Mouse (Mus musculus) stomach, embryonic 15.5 days (tissue): ENCODE measurements at regions not wholly inside any gene's neighbourhood (a gene's known extent, or its start where the extent isn't known, plus 50 kb on each side); places are given as distances from the start of the nearest gene placed in this dataset.

Source experiments
- ATAC-seq: fragments of 200-750 bp; cut with Nextera tagmentation; 2 replicates; pipeline ENCODE4 v1.8.0; 2017; ENCODE audit warnings: low read depth, moderate number of reproducible peaks, moderate TSS enrichment; ENCODE audit not compliant: insufficient read depth, low FRiP score
- H3K27ac ChIP-seq: fragments of 300-500 bp; sonication (generic); 2 replicates; pipeline ENCODE4 v1.5.1; 2015; ENCODE audit warnings: mild to moderate bottlenecking, inconsistent platforms
- H3K27me3 ChIP-seq: fragments of 300-500 bp; sonication (generic); replicated peaks from 2 replicates; pipeline ENCODE4 v1.6.1; 2015; ENCODE audit warnings: inconsistent platforms
- H3K36me3 ChIP-seq: fragments of 300-500 bp; sonication (generic); 2 replicates; pipeline ENCODE4 v1.6.1; 2015; ENCODE audit warnings: inconsistent platforms
- H3K4me1 ChIP-seq: fragments of 300-500 bp; sonication (generic); 2 replicates; pipeline ENCODE4 v1.6.1; 2015; ENCODE audit warnings: inconsistent platforms
- H3K4me2 ChIP-seq: fragments of 300-500 bp; sonication (generic); 2 replicates; pipeline ENCODE4 v1.6.1; 2015; ENCODE audit warnings: mild to moderate bottlenecking, inconsistent platforms
- H3K4me3 ChIP-seq: fragments of 300-500 bp; sonication (generic); replicated peaks from 2 replicates; pipeline ENCODE4 v1.5.1; 2015; ENCODE audit warnings: inconsistent platforms
- H3K9ac ChIP-seq: fragments of 300-500 bp; sonication (generic); 2 replicates; pipeline ENCODE4 v1.6.1; 2015; ENCODE audit warnings: inconsistent platforms
- H3K9me3 ChIP-seq: fragments of 300-500 bp; sonication (generic); 2 replicates; pipeline ENCODE4 v1.6.1; 2016; ENCODE audit warnings: inconsistent platforms
- WGBS: fragments of 180-500 bp; shearing (Covaris S2); methylation state at CpG from one replicate; pipeline ENCODE4 v1.1.7; 2015; 5-methylcytosine and 5-hydroxymethylcytosine counted together

GRCm38 (mm10) chr16:73105496-73105895, 797.4 kb downstream of the Robo1 start:
- H3K36me3 ChIP-seq = no peaks in the 10 kb centered on the region
- H3K9ac ChIP-seq = no peak overlapping the region
- no peak overlapping the region for H3K4me3 ChIP-seq
- no peak overlapping the region for H3K27ac ChIP-seq
- H3K4me2 ChIP-seq = no peak overlapping the region
- 78% methylated on average over 10 of the region's 10 CpGs for WGBS
- no peaks in the 10 kb centered on the region for H3K27me3 ChIP-seq
- H3K9me3 ChIP-seq = no peaks in the 10 kb centered on the region
- no peaks in the 10 kb centered on the region for H3K4me1 ChIP-seq
- ATAC-seq = no peak

GRCm38 (mm10) chr16:73100273-73100672, 792.2 kb downstream of the Robo1 start:
- Histone ChIP-seq H3K27ac (no peak overlapping the region), H3K9me3 (no peaks in the 10 kb centered on the region), H3K27me3 (no peaks in the 10 kb centered on the region), H3K36me3 (no peaks in the 10 kb centered on the region), H3K4me2 (no peak overlapping the region), H3K4me3 (no peak overlapping the region), H3K4me1 (no peaks in the 10 kb centered on the region), H3K9ac (no peak overlapping the region)
- ATAC-seq = no peak
- 56% methylated on average over 8 of the region's 8 CpGs for WGBS

- H3K9ac ChIP-seq = no peak overlapping the region
- H3K36me3 ChIP-seq = no peaks in the 10 kb centered on the region
- 25% methylated on average over 4 of the region's 4 CpGs for WGBS
- H3K27ac ChIP-seq = no peak overlapping the region
- no peaks in the 10 kb centered on the region for H3K9me3 ChIP-seq
- ATAC-seq = no peak
- no peaks in the 10 kb centered on the region for H3K4me1 ChIP-seq
- no peaks in the 10 kb centered on the region for H3K27me3 ChIP-seq
- no peak overlapping the region for H3K4me3 ChIP-seq
- no peak overlapping the region for H3K4me2 ChIP-seq
Measured at GRCm38 (mm10) chr16:73098760-73099159, 790.7 kb downstream of the Robo1 start.

GRCm38 (mm10) chr16:73097176-73097575, 789.1 kb downstream of the Robo1 start:
- H3K4me3 ChIP-seq = no peak overlapping the region
- no peak overlapping the region for H3K9ac ChIP-seq
- no peak overlapping the region for H3K4me2 ChIP-seq
- H3K4me1 ChIP-seq = no peaks in the 10 kb centered on the region
- no peak for ATAC-seq
- H3K9me3 ChIP-seq = no peaks in the 10 kb centered on the region
- no peak overlapping the region for H3K27ac ChIP-seq
- no peaks in the 10 kb centered on the region for H3K36me3 ChIP-seq
- no peaks in the 10 kb centered on the region for H3K27me3 ChIP-seq
- WGBS = 48% methylated on average over 14 of the region's 14 CpGs

- WGBS = 34% methylated on average over 8 of the region's 8 CpGs
- H3K36me3 ChIP-seq = no peaks in the 10 kb centered on the region
- no peak overlapping the region for H3K4me2 ChIP-seq
- no peak overlapping the region for H3K4me3 ChIP-seq
- H3K4me1 ChIP-seq = no peaks in the 10 kb centered on the region
- no peak overlapping the region for H3K27ac ChIP-seq
- no peak overlapping the region for H3K9ac ChIP-seq
- no peaks in the 10 kb centered on the region for H3K9me3 ChIP-seq
- no peak for ATAC-seq
- no peaks in the 10 kb centered on the region for H3K27me3 ChIP-seq
Measured at GRCm38 (mm10) chr16:73096091-73097083, 788.3 kb downstream of the Robo1 start.
